Mouse (Mus musculus) layer of hippocampus, adult 11-12 months (tissue): ENCODE data around the gene Lef1.

Experiments used
- DNase-seq: peaks from one replicate; pipeline ENCODE4 v3.0.0; 2022; ENCODE audit warnings: low spot score

Lef1 gene

DNA sequence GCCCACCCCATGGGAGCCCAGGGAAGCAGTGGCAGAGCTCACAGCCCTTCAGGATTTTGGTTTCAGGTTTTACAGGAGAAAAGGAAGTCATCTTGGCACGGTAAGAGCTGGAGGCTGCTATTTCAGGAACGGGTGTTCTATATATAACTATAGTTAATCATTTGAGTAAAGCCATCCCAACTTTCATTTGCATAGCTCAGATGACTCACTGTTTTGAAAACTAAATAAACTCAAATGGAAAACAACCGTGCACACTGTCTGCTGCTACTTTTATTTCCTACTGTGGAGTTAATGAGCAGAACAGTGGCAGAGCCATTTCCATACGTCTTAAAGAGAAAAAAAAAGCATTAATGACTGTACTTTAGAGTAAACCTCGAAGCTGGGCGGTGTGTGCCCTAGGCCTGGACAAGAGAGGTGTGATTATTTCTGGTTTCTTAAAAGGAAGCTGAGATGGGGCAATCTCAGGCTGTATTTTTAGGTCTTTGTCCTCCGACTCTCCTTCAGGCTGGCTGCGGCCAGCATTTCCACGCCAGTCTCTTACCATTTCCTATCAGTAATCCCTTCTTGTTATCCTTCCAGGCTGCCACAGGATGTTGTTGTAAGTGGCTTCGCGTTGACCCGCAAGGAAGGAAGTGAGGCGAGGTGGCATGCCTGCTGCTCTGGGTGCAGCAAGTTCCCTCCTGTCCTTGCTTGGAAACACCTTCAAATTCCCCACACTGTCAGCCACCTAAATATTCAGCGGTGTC lies 29.2 kb downstream of the Lef1 start:
- DNase-seq, result no peak

DNA sequence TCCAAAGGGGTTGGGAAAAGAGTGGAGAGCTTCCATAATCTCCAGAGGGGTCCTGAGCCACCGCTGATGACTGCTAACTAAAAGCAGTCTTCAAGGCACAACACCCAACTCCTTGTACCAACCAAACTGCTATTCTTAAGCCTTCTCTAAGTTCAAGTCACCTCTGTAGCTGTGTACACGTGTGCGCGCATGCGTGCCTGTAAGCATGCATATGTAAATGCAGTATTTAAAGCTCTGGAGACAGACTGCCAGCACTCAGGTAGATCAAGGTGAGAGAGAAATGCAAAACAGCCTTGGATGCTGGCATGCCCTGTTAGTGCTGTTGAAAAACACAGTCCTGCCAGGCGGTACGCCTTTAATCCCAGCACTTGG lies 29.8 kb downstream of the Lef1 start:
- DNase-seq, result no peak

DNA sequence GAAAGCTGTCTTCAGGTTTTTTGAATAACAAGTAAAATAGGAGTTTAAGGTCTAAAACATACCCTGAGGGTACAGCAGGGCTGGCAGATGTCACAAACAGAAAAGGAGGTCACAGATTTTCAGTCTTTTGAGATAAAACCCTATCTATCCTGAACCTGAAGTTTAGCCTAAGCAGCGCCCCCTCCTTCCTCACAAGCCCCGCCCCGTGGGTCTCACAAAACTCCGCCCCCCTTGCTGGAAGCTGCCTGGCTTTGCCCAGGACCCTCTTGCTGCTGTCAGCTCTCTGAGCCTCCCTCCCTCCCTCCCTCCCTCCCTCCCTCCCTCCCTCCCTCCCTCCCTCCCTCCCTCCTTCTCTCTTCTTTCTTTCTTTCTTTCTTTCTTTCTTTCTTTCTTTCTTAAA lies 31.3 kb downstream of the Lef1 start:
- no peak for DNase-seq

DNA sequence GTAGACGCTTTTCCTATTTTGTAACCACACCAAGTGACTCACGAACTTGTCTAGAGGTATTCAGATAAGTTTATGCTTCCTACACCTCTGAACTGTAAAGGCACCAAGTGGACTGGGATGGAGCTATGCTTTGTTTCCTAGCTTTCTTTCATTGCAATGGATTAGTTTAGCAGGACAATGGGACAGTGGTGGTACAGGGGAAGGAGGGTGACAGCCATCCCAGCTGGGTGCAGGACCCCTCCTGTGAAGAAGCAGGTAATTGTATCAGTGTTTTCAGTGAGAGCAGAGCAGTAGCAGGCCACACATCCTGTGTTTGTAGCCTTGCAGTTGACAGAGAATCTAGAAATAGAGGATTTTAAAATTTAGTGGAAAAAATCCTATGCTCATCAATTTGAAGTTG lies 34.0 kb downstream of the Lef1 start:
- DNase-seq, result no peak

DNA sequence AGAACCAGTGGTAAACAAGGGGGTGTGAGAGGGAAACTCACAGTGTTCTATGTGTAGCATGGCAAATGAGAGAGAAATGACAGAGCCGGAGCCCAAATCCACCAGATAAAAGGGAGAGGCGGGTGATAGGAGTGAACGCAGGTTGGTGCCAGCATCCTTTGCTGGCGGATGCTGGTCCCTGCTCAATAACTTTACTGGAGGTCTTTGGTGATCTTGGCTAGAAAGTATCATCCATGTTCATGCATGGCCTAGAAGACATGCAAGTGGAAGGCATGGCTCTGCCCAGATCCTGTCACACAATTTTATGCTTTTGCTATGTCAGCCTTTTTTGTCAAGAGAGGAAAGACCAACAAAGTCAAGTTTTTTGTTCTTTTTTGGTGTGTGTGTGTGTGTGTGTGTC lies 42.6 kb downstream of the Lef1 start:
- DNase-seq, result no peak

DNA sequence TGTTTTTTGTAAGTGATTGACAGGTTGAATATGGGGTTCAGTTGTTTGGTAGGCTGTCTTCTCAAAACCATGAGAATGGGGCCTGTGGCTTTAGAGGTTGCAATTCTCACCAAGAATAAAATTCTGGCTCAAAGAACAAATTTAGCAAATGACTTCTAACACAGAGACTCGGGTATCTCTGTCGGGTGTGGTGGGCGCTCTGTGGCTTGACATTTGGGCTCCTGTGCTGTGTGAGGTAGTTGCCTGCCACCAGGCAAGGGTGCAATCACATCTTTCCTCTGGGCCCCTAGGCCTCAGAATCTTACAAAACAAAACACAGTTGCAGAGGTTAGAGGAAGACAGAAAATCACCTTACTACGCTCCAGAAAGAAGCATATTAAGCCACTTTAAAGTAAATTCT lies 43.6 kb downstream of the Lef1 start:
- no peak for DNase-seq

DNA sequence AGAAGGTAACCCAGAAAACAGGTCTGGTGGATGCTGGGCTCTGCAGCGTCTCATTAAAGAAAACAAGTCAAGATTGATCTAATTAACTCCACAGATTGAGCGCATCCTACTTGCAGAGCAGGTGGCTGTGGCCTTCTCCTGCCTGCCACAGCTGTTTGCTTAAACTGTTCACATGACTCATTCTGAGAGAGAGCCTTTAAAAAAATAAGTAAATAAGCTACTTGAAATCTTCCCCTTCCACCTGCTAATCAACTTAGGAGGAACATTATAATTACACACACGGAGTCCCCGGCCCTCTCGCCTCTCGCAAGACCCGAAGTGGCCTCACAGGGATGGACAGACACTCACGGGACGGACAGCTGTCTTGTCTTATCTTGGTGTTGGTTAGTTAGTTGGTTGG lies 44.3 kb downstream of the Lef1 start:
- no peak for DNase-seq

DNA sequence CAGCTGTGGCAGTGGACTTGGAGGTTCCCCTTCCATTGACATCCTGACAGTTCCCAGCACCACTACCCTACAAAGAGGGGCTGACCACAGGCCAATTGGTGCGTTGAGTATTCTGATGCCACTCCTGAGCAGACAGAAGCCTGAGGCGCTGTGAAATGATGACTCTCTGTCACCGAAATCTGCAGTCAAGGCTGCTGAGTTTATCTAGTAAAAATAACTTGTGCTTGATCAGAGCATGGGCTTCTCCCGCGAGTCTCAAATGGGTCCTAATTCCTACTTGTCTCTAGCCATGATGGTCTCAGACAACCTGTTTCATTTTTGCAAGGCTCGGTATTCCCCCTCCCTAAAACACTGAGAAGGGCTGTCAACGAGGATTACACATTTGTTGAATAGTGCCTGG lies 44.8 kb downstream of the Lef1 start:
- DNase-seq, result no peak

DNA sequence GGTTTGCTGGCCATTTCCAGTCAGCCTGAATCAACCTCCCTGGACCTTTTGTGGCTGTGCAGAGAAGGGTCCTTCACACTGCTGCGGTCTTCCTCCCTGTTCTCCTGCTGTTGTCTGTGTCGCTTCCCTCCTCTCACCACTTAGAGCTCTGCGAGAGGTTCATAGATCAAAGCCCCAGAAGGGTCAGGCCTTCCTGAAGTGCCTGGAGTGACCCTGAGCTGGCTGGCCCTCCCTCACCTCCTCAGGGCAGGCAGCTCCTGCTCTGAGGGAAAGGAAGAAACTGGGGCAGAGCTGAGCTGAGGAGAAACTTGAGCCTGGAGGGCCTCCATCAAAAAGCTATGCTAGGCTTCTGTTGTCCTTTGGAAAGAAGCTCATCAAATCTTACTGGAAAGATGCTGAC lies 45.4 kb downstream of the Lef1 start:
- DNase-seq, result no peak

DNA sequence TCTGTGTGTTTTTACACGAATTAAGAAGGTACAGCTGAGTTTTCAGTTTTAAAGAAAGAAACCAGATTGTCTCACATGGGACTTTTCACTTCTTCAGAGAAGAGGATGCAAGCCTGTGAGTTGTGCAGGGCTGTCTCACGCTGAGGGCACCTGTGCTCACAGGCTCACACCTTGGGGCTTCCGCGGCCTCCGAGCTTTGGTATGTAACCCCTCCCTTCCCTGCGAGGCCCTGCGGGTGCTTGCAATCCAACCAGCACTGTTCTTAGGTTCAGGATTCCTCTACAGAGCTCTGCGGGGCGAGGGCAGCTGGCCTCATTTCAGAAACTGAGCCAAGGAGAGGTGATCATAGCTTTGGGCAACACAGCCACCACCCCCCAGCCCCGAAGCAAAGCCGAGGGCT lies 46.1 kb downstream of the Lef1 start:
- no peak for DNase-seq

DNA sequence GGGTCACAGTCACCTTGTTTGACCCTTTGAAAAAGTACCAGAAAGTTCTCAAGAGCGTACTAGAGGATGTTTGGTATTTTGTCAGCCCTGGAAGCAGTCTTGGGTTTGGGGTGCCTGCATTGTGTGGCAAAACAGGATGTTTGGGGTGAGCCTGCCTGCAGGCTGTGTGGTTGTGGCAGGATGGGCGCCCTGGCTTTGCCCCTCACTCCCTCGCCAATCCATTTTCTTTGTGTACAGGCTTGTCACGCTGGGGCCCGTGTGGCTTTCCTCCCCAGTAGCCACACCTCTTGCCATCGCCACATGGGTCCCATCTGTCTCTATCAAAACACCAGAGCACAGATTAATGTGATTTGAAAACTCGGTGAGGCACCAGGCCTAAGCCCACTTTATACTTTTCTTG lies 47.2 kb downstream of the Lef1 start:
- DNase-seq, result no peak

DNA sequence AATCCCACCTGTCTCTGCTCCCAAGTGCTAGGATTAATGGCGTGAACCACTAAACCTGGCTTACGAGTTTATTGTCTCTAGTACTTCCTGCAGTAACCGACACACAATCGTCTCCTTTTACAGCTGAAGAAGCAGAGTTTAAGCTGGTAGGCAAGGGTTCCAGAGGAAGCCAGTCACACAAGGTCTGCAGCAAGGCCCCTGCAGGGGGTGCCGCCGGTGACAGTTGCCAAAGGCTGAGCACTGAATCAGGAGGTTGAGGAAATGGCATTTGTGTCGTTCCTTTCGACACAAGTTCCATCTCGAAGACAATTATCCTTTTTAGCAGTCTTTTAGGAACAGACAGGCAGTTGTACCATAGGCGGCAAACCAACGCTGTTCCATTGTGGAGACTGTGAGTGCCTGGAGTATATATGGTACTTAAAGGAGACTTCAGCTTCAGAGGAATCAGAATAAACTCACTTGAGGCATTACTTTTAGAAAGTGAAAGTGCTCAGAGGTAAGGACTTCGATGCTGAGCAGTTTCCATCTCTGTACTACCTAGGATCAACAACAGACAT lies 49.0 kb downstream of the Lef1 start:
- DNase-seq, result no peak

DNA sequence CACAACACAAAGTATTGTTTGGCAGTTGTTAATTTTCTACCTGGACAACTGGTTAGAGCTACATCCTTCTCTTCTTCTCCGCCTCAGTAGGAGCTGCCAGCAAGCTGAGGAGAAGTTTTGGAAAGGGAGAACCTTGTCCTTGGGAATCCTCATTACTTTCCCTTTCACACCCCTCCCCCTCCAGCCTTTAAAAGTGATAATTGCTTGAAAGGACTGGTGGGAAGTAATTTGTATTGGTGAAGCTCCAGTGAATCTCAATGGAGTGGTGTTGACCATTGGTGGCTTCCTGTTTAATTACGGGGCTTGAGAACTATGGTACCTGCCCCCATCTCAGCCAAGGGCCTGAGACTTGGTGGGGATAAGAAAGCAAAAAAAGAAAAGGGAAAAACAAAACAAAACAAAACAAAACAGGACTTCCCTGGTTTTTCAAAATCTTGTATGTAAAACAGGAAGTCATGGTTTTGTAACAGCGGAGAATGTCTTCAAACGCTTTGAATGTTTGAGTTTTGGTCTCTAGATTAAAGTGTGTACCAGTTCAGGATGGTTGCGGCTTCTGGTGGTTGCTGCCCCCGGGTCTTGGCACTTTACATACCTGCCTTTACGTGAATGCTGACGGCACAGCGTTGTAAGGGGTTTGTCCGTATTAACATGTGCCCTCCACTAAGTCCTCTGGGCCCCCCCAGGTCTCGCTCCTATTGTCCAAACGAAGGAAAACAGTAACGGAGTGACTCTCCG lies 49.8 kb downstream of the Lef1 start:
- no peak for DNase-seq

DNA sequence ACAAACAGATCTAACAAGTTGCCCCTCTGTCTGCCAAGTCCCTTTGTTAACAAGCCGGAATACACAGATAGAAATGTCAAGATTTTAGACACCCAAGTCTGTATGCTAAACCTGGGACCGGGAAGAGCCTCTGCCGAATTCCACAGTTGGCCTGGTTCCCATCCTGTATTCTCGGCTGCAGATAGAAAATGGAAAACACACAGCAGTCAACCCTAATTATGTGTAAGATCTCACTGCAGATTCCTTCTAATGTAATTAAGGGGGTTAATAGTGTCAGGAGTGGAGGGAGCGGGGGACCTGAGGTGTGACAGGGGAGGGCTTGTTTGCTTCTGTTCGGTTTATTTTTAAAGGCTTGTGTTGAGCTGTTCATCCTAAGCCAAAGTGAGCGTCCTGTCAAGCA lies 50.6 kb downstream of the Lef1 start:
- no peak for DNase-seq

DNA sequence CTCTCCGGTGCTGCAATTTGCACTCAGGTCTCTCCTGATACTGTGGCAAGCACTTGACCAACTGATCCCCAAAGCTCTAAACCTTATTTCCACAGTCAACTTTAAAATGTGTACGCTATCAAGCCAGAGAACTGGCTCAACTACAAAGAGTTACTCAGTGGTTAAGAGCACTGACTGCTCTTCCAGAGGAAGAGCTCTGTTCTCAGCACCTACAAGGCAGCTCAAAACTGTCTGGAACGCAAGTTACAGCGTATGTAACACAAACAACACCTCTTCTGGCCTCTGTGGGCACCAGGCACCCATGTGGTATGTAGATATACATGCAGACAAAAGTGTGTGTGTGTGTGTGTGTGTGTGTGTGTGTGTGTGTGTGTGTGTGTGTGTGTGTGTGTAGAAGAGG lies 57.5 kb downstream of the Lef1 start:
- no peak for DNase-seq

DNA sequence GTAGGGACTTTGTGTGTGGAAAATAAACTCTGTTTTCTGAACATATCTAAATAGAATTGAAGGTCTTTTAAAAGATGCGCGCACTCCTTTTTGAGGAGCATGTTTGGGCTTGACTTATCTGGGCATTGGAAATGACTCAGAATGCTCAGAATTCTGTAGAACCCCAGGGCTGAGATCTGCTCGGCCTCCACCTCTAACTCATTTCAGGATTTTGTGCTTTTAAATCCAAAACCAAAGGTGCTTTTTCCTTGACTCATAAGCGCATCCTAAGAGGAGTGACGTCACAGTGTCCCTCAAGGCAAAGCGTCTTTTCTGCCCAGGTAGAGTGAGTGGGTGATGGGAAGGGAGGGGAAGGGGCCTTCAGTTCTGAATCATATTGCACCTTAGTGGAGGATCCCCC lies 58.9 kb downstream of the Lef1 start:
- DNase-seq, result no peak

DNA sequence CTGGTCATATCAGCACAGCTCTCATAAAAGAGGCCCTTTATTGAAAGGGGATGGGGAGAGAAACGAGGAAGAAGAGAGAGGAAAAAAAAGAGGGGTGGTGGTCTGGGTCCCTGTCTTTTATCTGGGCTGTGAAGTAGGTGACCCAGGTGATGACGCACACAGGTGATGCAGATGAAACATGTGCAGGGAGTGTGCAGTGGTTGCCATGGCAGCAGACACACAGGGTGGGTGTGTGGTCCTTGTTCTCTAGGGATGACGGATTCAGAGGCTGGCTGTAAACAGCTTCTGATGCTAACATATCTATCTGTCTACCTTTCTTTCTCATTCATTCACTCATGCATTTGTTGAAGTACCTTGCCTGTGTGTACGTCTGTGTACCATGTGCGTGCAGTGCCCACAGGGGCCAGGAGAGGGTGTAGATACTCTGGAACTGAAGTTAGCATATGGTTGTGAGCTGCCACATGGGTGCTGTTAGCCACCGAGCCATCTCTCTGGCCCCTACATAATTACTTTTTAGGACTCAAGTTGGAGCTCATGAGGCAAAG lies 59.9 kb downstream of the Lef1 start:
- no peak for DNase-seq

DNA sequence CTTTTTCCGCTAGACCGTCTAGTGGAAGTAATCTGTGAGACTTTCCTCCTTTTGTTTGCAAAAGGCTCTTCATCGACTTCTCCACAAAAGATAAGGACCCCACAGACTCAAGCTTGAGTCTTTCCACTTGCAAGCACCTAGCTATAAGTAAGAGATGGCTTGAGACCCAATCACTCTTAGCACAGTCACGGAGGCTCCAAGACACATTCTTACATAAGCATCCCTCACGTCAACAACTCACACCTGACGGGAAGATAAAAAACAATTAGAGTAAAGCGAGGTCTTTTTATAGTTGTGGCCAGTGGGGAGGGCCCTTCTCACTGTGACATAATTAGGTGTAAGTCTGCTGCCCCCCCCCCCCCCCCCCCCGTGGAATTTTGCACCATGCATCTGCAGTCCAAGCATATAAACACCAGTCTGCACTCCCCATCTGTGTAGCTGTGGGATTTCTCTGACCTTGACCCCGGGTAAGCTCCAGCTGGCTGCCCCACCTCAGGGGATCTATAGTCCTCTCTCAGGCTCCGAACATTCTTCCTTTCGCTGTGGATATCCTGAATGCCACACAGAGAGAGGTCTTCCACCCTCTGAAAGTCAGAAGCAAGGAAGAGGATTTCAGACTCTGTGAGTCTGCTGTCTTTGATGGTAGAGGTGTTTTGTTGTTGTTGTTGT lies 61.2 kb downstream of the Lef1 start:
- no peak for DNase-seq

DNA sequence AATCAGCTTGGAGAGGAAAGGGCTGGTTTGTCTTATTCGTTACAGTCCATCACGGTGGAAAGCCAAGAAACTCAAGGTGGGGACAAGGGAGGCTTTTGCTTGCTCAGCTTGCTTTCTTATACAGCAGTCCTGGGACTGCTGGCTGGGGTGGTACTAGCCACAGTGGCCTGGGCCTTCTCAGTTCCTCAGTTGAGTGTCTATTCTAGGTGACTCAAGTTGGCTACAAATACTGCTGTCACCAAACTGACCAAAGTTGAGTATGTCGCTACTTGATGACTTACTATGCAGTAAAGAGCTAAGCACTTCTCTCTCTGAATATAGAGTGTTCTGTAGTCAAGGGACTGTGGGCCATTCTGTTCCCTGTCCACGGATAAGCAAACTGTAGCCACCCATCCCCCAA lies 62.0 kb downstream of the Lef1 start:
- no peak for DNase-seq

DNA sequence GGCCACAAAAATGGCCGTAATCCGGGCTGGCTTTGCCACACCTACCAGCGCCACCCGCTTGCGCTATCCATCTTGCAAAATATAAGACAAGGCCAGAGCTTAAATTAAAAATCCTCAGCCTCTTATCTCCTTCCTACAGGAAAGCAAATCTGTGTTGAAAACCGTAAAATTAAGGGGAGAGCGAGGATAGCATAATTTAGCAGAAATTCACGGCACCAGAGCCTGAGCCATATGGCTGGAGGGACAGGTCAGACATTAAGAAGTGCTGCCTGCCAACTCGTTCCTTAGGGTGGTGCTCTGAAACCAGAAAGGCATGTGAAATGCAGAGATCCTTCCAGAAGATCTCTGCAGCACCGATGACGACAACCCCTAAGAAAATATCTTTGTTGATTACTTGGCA lies 70.7 kb downstream of the Lef1 start:
- DNase-seq, result no peak

DNA sequence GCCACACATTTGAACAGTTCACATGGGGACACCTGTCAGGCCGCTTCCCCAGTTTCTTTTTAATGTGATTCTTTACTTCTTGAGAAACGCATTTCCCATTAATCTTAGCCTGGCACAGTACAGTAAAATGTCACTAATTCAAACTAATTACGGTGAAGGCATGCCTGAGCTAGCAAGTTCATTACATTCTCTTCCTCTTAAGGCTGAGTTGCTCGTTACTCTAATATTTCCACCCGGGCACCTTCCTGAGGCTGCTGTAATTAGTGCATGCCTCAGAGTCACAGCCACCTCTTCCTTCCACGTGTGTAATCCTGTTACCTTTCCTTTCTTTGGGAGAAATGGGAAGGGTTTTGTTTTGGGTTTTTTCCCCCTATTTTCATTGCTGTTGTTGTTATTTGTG lies 71.9 kb downstream of the Lef1 start:
- DNase-seq, result no peak

DNA sequence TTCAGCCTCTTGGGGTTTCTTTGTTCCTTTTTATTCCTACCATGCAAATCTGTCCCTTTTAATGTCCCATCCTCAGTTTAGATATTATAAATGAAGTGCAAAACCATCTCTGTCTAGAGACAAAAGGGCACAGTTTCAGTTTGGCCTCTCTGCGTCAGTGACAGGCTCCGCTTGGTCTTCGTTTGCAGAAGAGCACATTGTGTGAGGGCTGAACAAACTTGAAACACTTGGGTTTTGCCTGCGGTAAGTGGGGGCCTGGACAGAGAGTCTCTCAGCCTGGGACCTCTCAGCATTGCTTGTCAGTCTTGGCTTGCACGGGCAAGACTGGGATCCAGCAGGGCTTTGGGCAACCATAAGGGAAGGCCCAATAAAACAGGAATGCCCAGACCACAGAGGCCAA lies 75.9 kb downstream of the Lef1 start:
- DNase-seq, result no peak

DNA sequence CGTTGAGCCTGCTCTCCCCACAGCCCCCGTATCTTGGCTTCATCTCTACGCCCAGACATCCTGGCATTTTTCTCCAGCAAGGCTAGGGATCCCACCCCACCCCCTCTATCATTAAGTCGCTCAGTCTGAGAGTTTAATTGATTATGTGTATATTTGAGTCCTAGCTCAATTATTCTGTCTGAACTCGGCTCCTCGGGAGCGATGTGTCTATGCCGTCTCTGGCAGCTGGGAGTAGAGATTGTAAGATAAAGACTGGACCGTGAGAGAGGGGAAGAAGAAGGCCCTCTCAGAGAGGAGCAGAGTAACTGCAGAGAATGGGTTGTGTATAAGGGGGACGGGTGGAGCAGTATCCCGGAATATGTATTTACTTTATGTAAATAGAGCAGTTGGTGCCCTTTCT lies 80.0 kb downstream of the Lef1 start:
- DNase-seq, result no peak
